Mouse (Mus musculus) ES-CJ7 (cell line): Measurements from ENCODE around the gene Pgpep1.
A peak's percentile ranks its signal among the peaks of the same experiment; 100 is the strongest.

Source experiments
- DNase-seq: peaks from one replicate; pipeline ENCODE4 v3.0.0; 2011; ENCODE audit warnings: low read depth, low spot score

Gene Pgpep1

DNA sequence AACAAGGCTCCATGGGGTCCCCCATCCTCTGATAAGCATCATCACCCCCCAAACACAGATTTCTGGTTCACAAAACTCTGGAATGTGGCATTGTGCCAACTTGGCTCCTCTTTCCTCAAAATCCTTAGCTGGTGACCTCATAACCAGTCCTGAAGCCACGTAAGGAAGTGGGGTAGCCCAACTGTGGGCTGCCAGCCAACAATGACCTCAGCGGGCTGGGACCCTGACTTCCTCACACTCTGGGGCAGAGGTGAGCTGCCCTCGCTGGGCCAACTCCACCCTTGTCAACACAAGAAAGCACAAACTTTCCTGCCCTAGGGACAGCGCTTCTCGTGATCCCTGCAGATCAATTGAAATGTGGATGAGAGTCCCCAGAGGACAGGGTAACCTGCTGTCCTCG lies 26.1 kb downstream of the Pgpep1 start:
- DNase-seq: no peak

DNA sequence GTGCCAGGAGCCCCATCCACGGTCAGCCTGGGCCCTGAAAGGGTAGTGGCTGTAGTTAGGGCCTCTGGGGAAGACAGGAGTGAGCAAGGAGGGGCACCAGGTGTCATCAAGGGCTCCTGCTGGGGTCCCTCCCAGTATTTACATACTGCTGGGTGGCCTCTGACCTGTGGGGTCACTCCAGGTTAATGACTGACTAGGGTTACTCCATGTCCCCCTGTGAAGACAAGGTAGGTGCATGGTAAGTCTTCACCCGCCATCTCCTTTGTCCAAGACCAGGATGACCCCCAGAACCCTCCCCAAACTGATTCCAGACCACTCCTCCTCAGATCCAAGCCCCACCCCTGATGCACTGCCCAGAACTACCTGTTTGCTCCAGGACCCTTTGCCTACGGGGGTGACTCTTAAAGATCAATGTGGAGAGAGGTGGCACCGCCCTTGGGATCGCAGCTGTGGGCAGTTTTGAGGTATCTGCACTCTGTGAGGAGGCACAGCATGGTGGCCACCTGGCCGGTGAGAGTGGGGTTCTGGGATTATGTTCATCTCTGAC lies 27.8 kb downstream of the Pgpep1 start, which contains the start of gene Gdf15:
TSS of gene Gdf15 (minus strand) at position 111 of the 547 bp plus-strand sequence.
- DNase-seq: peak; percentile 64

DNA sequence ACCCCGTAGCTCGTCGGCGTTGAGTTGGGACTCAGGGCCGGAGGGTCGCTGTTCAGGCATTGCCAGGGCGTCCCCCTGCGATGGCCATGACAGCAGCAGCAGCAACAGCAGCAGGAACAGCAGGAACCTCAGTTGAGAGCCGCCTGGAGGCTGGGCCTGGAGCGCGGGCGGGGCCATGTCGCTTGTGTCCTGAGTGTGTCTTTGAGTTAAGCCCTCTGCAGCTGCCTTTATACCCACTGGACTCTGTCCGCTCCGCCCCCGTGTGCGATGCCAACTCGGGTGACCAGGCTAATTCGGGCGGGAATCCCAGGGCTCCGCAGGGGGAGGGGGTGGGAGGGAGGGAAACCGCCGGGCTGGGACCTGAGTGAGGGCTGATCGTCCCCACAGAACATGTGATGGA lies 28.8 kb downstream of the Pgpep1 start:
- DNase-seq: peak; percentile 54

DNA sequence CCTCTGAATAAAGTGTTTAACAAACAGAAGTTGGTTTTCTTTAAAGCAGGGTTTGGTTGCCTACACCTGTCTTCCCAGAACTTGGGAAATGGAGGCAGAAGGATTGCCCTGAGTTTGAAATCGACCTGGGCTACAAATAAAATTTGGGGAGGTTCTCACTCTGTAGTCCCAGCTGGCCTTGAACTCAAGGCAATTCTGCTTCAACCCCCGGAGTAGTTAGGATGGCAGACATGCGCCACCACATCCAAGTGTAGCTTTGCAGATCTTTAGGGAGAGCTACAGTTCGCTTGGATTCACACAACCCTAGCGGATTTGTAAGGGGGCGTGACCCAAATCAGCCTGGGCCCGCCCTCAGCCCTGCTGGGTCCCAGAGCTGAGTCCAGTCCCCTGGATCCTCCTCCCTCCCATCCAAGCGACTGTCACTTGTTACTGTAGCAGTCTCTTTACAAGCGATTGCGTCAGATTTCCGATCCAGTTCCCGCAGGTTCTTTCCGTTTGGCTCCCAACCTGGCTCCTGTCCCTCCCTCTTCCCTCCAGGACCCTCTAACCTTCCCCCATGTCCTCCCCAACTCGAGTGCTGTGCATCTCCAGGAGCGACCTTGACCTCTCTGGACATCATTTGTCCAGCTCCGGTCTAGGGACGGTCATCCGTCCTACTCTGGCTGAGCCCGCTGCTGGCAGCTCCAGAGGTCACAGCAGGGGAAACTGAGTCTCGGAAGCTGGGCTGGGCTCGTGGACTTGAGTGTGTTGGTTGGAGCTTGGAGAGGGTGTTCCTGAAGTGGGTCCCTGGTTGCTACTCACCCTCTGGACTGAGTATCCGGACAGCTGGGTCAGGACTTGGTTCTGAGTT lies 29.4 kb downstream of the Pgpep1 start:
- DNase-seq: peak; percentile 98

DNA sequence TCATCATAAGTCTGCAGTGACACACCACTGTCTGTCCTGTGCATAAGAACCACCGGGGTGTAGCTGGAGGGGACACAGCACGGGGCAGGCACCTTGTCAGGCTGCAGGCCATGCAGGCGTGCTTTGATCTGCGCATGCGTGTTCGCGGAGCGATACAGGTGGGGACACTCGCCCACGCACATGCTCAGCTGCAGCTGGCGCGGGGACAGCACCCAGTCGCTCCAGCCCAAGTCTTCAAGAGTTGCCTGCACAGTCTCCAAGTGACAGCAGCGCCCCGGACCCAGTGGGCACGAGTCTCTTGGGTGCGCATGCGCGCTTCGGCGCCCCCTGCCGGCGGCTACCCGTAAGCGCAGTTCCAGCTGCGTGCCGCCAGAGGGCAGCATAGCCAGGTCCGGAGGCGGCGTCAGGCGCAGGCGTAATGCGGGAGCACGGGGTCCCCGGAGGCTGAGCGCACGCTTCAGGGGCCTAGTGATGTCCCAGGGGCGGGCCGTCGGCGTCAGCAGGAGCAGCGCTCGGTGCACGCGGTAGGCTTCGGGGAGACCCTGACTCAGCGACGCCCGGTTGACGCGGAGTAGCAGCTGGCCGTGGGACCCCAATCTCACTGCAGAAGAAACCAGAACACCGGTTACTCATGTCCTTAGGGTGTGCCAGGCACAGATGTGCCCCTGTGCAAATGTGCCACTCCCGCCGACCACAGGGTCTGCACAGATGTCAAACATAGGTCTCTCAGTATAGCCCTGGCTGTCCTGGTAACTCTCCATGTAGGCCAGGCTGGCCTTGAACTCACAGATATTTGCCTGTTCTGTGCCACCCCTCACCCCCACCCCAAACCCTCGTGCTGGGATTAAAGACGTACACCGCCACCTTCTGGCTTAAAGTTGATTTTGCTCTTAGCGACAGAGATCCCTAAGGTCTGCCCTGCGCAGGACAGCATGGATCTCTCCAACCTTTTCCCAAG lies 30.3 kb downstream of the Pgpep1 start:
- DNase-seq: peak; percentile 97

DNA sequence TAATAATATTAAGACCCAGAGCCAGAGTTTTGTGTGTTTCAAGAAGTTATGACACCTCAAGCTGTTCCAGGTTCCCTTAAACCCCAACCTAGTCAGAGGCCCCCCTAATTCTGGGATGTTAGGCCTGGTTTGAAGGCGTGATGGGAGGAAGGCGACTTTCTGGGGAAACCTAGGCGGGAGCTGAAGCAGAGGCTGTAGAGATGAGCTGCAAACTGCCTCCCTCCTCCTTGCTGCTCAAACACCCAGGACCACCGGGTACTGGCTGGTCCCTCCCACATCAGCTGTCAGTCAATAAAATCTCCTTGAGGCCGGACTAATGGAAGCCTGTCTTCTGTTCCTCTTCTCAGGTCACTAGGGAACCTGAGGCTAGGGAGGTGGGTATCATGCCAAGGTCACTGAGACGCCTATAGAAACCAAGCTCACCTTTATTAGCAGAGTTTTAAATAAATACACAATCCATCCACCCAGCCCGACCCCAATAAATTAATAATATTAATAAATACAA lies 31.1 kb downstream of the Pgpep1 start:
- no peak for DNase-seq

DNA sequence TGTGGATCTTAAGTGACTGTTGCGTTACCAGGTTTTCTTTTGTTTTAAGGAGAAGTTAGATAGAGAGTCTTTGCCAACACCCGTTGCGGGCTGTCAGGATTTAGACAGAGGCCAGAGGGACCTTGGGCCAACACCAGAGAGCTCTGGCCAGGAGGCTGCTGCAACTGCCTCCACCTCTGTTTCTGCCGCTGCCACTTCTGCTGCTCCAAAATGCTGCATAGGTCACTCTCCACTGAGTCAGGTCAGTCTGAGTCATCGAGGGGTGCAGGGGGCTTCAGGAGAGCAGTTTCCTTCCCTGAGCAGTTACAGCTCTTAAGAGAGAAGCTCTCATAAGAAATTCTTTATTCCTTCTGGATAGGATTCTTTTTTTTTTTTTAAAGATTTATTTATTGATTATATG lies 33.1 kb downstream of the Pgpep1 start:
- DNase-seq: no peak

DNA sequence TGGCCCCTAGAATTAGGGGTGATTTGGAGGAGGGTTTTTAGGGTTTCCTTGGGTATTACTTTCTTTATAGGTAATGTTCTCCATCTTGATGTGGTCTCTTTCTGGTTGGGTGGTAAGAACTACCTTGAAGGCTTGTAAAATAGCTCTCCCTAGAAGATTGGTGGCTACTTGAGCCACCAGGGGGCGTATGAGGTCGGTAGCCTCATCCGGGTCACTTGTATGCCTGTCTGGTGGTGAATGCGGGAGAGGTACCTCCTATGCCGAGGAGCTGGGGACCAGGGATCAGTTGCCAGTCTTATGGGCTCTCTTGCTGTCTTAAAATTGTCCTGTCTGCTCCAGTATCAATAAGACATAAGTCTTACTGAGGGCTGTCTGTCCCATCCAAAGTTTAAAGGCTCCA lies 35.1 kb downstream of the Pgpep1 start:
- peak; percentile 61 for DNase-seq

DNA sequence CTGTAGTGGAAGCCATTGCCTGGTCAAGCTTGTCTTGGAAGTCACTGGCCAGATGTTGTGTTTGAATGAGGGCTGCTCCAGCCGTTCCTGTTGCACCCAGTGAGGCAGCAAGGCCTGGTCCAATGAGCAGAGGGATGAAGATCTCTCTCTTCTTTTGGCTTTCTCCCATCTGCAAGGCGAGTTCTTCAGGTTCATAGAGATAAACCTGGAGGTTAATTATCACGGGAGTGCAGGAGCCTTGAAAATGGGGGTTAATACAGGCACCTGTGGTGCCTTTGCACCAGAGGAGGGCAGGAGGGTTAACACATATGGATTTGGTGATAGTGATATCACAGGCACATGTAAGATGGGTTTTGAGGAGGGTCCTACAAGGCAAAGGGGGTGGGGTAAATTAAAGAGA lies 38.0 kb downstream of the Pgpep1 start:
- DNase-seq: no peak

DNA sequence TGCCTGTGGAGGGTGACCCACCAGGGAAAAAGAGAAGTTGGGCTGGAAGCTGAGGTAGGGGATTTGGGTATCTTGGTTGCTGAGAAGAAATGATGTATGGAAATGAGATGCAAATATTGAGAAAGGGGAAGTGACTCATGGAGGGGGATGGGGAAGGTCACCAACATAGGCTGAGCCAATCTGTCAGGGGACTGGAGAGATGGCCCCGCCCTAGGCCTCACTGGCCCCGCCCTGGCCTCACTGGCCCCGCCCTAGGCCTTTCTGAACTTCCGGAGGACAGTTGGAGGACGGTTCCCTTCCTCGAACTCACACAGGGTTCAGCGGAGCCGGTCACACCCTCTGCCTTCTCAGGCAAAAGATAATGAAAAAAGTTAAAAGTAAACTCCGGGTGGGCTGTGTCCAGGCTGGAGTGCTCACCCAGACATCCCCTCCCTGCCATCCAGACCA lies 41.3 kb downstream of the Pgpep1 start:
- DNase-seq: peak; percentile 91

DNA sequence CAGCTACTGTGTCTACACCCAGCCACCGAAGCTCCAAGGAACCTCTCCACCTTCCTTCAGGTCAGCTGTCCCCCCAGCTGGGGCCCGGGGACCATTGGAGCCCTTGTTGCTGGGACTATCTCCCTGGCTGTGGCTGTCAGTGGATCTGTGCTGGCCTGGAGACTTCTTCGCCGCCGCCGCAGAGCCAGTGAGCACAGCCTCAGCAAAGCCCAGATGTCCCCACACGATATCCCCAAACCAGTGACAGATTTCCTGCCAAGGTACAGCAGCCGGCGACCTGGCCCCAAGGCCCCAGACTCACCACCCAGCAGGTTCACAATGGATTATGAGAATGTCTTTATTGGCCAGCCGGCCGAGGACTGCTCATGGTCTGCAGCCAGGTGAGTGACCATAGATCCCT lies 42.2 kb downstream of the Pgpep1 start:
- DNase-seq: no peak

DNA sequence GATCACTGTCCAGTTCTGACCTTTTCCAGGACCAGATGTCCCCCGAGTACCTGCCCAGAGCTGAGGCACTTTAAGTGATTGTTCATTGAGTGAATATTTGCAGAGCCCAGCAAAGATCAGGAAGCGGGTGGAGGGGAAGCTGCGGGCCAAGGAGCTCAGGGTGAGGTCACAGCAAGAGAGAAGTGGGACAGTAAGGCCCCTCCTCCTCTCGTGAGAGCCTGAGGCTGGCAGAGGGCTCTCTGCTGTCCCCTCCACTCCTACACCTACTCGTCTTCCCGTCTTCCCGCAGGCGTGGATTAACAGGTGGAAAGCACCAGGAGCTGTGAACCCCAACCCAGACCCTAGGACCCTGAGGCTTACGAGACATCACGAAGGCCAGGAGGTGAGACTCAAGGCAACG lies 43.5 kb downstream of the Pgpep1 start:
- DNase-seq: no peak

DNA sequence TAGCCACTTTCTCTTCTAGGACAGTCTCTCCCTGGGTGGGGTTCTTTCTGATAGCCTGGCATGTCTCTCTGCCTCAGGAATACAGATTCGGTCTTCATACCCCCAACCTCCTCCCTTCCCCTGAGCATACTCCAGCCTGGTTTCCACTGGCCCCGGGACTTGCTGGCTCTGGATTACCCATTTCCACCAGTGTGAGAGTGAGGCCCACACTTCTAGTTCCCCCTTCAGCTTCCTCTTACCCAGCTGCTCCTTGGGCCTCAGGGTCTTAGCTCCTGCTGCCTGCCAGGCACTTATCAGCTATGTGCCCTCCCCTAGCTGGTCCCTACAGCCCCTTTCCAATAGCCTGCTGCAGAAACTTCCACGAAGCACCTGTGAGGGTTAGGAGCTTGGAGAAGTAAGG lies 44.3 kb downstream of the Pgpep1 start, which contains the start of gene Lrrc25:
TSS of gene Lrrc25 (plus strand) at position 262 of the 400 bp plus-strand sequence.
- DNase-seq: no peak

DNA sequence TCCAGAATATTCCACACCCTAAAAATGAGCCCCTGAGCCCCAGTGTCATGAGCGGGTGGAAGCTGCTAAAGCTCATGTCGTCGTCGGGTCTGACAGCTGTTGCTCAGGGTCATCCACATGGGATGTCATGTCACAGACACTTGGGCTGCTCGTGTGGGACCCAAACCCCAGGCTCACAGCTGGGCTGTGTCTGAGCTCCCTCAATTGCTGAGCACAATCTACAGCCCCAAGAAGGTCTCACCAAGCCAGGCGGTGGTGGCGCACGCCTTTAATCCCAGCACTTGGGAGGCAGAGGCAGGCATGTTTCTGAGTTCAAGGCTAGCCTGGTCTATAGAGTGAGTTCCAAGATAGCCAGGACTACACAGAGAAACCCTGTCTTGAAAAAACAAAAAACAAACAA lies 44.9 kb downstream of the Pgpep1 start:
- DNase-seq: no peak

DNA sequence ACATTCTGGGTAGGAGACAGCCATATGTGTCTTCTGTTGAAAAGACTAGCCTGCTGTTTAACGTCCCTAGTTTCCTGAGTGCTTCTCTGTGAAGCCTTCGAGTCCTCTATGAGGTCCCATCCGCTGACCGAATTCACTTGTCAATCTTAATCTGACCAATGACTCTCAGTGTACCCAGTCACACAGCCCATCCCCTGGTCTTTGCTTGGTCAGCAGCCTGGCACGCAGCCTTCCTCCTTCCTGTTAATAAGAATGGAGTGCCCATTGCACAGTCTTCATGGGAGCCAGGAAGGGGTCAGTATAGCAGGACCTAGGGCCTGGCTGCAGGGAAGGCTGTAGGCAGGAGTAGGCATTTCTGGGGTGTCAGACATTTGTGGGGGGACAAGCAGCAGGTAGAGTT lies 45.7 kb downstream of the Pgpep1 start:
- no peak for DNase-seq

DNA sequence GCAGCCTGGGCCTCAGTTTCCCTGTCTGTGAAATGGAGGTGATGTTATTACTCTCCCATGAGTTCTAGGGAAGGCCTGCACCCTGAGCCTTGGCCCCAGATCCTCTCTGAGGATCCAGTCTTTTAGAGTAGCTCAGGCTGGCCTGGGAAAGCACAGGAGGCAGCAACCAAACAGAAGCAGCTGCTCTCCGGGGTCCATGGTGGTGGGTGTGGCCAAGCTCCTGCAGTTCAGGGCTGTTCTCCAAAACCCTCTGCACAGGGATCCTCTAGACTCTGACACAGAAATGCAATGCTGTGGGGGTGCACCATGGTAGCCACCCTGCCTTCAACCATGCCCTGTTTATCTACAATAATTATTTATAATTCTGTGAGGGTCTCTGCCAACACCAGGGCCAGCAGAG lies 46.4 kb downstream of the Pgpep1 start:
- peak; percentile 28 for DNase-seq

DNA sequence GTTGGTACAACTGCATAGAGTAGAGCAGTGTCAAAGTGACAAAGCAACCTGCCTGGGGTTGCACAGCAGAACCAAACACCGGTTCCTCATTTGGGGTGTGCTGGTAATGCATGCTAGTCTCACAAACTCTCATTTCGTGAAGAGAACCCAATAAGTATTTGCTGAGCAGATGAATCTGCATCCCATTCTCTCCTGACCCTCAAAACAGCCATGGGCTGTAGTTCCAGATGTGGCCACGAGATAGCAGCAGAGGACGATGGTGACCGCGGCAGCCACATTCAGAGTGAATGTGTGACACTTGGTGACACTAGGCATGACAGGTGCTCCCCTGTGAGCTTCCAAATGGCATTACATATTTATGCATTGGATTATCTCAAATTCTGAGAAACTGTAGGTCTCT lies 48.3 kb downstream of the Pgpep1 start:
- DNase-seq: peak; percentile 87

DNA sequence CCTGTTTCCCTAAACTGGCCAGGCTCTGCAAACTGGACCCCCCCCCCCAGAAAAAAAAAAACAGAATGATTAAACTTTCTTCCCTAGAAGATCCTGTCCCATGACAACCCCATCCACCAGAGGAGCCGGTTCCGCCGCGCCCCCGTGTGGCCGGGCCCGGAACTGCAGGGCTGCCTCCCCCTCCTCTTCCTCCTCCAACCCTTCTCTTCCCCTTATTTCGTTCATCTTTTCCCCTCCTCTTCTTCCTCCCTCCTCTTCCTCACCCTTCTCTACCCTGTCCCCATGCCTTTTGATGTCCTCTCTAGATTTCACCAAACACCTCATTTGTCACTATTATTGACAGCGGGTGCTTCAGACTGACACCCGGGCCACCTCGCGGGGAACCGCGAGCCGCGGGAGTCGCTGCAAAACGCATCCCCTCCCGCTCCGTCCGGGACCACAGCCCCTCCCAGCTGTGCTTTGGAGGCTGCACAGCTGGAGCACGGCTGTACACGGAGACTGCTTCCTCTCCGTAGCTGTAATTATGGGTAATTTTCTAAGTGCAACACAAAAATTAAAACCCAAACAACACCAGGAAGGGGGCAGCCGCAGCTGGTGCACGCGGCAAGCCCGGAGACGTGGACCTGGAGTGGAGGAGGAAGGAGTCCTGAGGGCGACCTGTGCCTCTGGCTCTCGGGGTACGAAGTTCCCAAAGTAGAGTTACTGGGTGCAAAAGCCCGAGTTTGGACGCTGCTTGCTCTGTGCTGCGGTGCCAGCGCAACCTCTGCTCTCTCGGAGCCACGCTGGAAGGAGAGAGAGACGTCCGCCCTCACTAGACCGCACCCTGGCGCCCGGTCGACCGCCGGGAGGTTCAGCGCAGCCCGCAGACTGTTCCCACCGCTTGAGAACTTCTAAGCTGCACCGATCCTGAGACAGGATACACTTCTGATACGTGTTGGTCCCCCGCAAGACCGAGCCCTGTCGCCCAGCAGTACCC lies 49.1 kb downstream of the Pgpep1 start:
- peak; percentile 74 for DNase-seq

DNA sequence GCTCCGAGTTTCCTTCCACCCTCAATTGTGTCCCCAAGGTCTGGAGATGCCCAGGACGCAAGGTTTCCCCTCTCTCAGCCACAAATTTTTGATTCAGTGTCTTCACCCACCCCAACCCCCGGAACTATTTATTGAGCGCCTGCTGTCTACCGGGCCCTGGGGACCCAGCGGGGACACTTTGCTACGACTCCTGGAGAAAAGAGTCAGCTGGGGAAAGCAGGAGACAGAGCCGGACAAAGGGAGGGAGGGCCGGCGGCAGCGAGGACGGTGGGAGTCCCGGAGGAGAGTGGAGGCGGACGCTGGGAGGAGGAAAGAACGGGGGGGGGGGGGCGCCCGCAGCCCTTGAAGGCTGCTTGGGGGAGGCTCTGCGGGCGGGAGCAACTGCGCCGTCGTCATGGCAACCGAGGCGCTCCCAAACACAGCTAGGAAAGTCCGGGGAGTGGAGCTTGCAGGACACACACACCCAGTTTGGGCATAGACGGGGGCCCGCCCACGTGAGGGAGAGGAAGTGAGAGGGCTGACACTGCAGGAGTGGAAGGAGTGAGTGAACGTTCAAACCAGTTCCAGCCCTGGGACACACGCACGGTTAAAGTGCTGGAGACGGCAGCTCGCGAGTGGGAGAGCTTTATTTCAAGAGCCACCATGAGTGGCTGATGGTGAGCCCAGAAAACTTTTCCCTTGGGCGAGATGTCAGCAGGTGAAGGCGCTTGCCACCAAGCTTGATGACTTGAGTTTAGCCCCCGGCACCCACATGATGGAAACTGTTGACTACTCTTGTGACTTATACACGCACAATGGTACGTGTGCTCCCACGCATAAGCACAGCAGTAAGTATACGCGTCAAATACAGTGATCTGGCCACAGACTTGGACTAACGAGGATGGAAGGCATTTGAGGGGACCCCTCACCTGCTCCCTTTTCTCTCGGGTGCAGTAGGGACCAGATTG lies 50.1 kb downstream of the Pgpep1 start:
- peak; percentile 96 for DNase-seq
